Mouse (Mus musculus): ENCODE measurements around the gene Gm20888.
"Not testable (repeated sequence)": the region's sequence is repeated elsewhere in the genome, so short reads cannot be mapped to it uniquely, and the experiment has no call there.

Gene Gm20888

DNA sequence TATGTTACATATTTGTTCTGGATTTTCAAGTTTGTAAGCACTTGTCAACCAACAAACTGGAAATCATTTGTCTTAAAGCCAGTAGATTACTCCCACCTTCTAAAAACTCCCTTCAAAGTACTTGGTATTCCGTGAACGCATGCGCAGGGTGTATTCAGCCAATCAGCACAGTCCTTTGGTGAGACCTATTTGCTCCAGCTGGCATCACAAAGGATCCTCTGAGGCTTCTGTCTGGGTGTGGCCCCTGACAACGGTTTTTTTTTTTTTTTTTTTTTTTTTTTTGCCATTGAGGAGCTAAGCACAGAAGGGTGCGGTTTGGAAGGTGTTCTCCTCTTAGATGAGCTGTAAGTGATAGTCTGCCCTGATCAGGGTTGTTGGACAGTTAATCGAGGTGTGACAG lies at the start of gene Gm20888:
Gene Gm20888 (plus strand): TSS at position 301 of the 400 bp plus-strand sequence.
- DNase-seq: not testable (repeated sequence)
